Mouse (Mus musculus) midbrain, embryonic 12.5 days (tissue): ENCODE measurements around the gene Atp1a4. TPM values are rescaled to one million over a fixed set of nuclear protein-coding genes. Genes with fewer than 3 reads are reported as not detected.

Experiments
- ATAC-seq: fragments of 200-750 bp; cut with Nextera tagmentation; 2 replicates; pipeline ENCODE4 v1.8.0; 2017; ENCODE audit warnings: low read depth, moderate TSS enrichment, moderate library complexity; ENCODE audit not compliant: low FRiP score
- H3K27ac ChIP-seq: fragments of 300-500 bp; sonication (generic); replicated peaks from 2 replicates; pipeline ENCODE4 v1.5.1; 2016; ENCODE audit warnings: mild to moderate bottlenecking
- H3K27me3 ChIP-seq: fragments of 300-500 bp; sonication (generic); 2 replicates; pipeline ENCODE4 v1.6.1; 2016; ENCODE audit warnings: mild to moderate bottlenecking
- H3K36me3 ChIP-seq: fragments of 300-500 bp; sonication (generic); 2 replicates; pipeline ENCODE4 v1.6.1; 2016
- H3K4me1 ChIP-seq: fragments of 300-500 bp; sonication (generic); 2 replicates; pipeline ENCODE4 v1.6.1; 2016
- H3K4me2 ChIP-seq: fragments of 300-500 bp; sonication (generic); replicated peaks from 2 replicates; pipeline ENCODE4 v1.6.1; 2016; ENCODE audit warnings: mild to moderate bottlenecking, moderate library complexity
- H3K4me3 ChIP-seq: fragments of 300-500 bp; sonication (generic); 2 replicates; pipeline ENCODE4 v1.5.1; 2016; ENCODE audit warnings: mild to moderate bottlenecking
- H3K9ac ChIP-seq: fragments of 300-500 bp; sonication (generic); replicated peaks from 2 replicates; pipeline ENCODE4 v1.6.1; 2016; ENCODE audit warnings: mild to moderate bottlenecking, moderate library complexity
- H3K9me3 ChIP-seq: fragments of 300-500 bp; sonication (generic); 2 replicates; pipeline ENCODE4 v1.6.1; 2016; ENCODE audit warnings: mild to moderate bottlenecking
- WGBS: fragments of 180-500 bp; shearing (Covaris S2); methylation state at CpG from one replicate; pipeline ENCODE4 v1.1.7; 2016; 5-methylcytosine and 5-hydroxymethylcytosine counted together
- polyA plus RNA-seq: library from polyadenylated mRNA; unstranded; fragments of >200 nt; fragmentation: Nextera tagmentation; extraction: Ambion mirVana; gene quantifications from 2 replicates; pipeline ENCODE4 v1.2.1, GENCODE M21; 2016

Atp1a4 gene
- polyA plus RNA-seq, 1 experiment from 2014 or later = not detected

GRCm38 (mm10) chr1:172186401-172187289, 71.6 kb downstream of the Atp1a4 start:
- Histone ChIP-seq H3K27me3 (no peaks in the 10 kb centered on the region), H3K4me3 (no peak overlapping the region), H3K36me3 (peaks cover 77% of the 10 kb centered on the region), H3K9ac (no peak overlapping the region), H3K9me3 (no peaks in the 10 kb centered on the region), H3K4me2 (no peak overlapping the region), H3K4me1 (no peaks in the 10 kb centered on the region), H3K27ac (no peak overlapping the region)
- 95% methylated on average over 10 of the region's 10 CpGs for WGBS
- peak; percentile 19; the same call in 1 of the 2 replicates for ATAC-seq

- Histone ChIP-seq H3K4me2 (no peak overlapping the region), H3K9ac (no peak overlapping the region), H3K4me3 (no peak overlapping the region), H3K4me1 (no peaks in the 10 kb centered on the region), H3K27ac (no peak overlapping the region), H3K9me3 (no peaks in the 10 kb centered on the region), H3K36me3 (peaks cover 74% of the 10 kb centered on the region), H3K27me3 (no peaks in the 10 kb centered on the region)
- no peak for ATAC-seq
Observed at GRCm38 (mm10) chr1:172183915-172184314, 74.3 kb downstream of the Atp1a4 start.

GRCm38 (mm10) chr1:172183056-172183455, 75.2 kb downstream of the Atp1a4 start:
- H3K27ac ChIP-seq = no peak overlapping the region

GRCm38 (mm10) chr1:172181777-172182176, 76.4 kb downstream of the Atp1a4 start:
- Histone ChIP-seq H3K27ac (no peak overlapping the region), H3K9me3 (no peaks in the 10 kb centered on the region), H3K9ac (no peak overlapping the region), H3K36me3 (peaks cover 69% of the 10 kb centered on the region), H3K27me3 (no peaks in the 10 kb centered on the region), H3K4me1 (no peaks in the 10 kb centered on the region), H3K4me3 (no peak overlapping the region), H3K4me2 (no peak overlapping the region)
- WGBS = 96% methylated on average over 3 of the region's 3 CpGs
- ATAC-seq = no peak

More at GRCm38 (mm10) chr1:172183056-172183455, 75.2 kb downstream of the Atp1a4 start:
- H3K4me1 ChIP-seq = no peaks in the 10 kb centered on the region
- H3K4me3 ChIP-seq = no peak overlapping the region
- WGBS = 98% methylated on average over 6 of the region's 6 CpGs
- ATAC-seq = no peak
- H3K27me3 ChIP-seq = no peaks in the 10 kb centered on the region
- no peak overlapping the region for H3K9ac ChIP-seq
- H3K4me2 ChIP-seq = no peak overlapping the region
- H3K9me3 ChIP-seq = no peaks in the 10 kb centered on the region
- peaks cover 74% of the 10 kb centered on the region for H3K36me3 ChIP-seq

GRCm38 (mm10) chr1:172180881-172181280, 77.3 kb downstream of the Atp1a4 start:
- Histone ChIP-seq H3K27ac (no peak overlapping the region), H3K4me3 (no peak overlapping the region), H3K9ac (no peak overlapping the region), H3K36me3 (peaks cover 65% of the 10 kb centered on the region), H3K4me2 (no peak overlapping the region), H3K4me1 (no peaks in the 10 kb centered on the region), H3K9me3 (no peaks in the 10 kb centered on the region), H3K27me3 (no peaks in the 10 kb centered on the region)
- no peak for ATAC-seq
- 83% methylated on average over 4 of the region's 4 CpGs for WGBS

DNA sequence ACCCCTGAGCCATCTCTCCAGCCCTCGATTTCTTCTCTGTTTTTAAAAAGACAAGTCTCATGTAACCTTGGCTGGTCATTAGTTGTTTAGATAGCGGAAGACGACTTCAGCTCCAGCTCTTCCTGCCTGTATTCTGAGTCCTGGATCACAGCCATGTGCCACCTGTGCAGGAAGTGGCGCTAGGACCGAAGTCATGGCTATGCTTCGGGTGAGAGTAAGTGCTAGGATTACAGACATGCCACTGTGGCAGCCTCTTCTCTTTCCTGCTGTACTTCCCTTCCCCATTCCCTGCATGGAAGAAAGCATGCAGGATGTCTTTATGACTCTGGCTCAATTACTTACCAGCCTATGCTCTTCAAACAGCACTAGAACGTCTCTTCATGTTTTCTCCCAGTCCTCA, 79.1 kb downstream of the Atp1a4 start:
- H3K9ac ChIP-seq = no peak overlapping the region
- H3K27ac ChIP-seq = no peak overlapping the region
- H3K4me2 ChIP-seq = no peak overlapping the region
- no peak for ATAC-seq
- H3K9me3 ChIP-seq = no peaks in the 10 kb centered on the region
- peaks cover 70% of the 10 kb centered on the region for H3K36me3 ChIP-seq
- no peaks in the 10 kb centered on the region for H3K27me3 ChIP-seq
- H3K4me1 ChIP-seq = no peaks in the 10 kb centered on the region
- 78% methylated on average over 7 of the region's 7 CpGs for WGBS
- H3K4me3 ChIP-seq = no peak overlapping the region

- H3K4me1 ChIP-seq = no peaks in the 10 kb centered on the region
- 91% methylated on average over 7 of the region's 7 CpGs for WGBS
- H3K36me3 ChIP-seq = peaks cover 79% of the 10 kb centered on the region
- no peak for ATAC-seq
- no peaks in the 10 kb centered on the region for H3K27me3 ChIP-seq
- H3K27ac ChIP-seq = no peak overlapping the region
- H3K9me3 ChIP-seq = no peaks in the 10 kb centered on the region
- H3K9ac ChIP-seq = no peak overlapping the region
- H3K4me2 ChIP-seq = no peak overlapping the region
- no peak overlapping the region for H3K4me3 ChIP-seq
Observed at GRCm38 (mm10) chr1:172177791-172178190, 80.4 kb downstream of the Atp1a4 start.

Other genes starting within 250 kb of the Atp1a4 start
- 56.9 and 60.9 TPM in 2 replicates for gene Vangl2, start 230.0 kb downstream of the Atp1a4 start, polyA plus RNA-seq
- 11.1 and 11.5 TPM in 2 replicates for gene Nhlh1, start 200.8 kb downstream of the Atp1a4 start, polyA plus RNA-seq
- 219 and 220 TPM in 2 replicates for gene Copa, start 175.9 kb downstream of the Atp1a4 start, polyA plus RNA-seq
- gene Ncstn, start 175.6 kb downstream of the Atp1a4 start, polyA plus RNA-seq = 123 and 128 TPM in 2 replicates
- gene Pex19, start 131.7 kb downstream of the Atp1a4 start, polyA plus RNA-seq = 168 and 185 TPM in 2 replicates
- 130 and 133 TPM in 2 replicates for gene Dcaf8, start 110.3 kb downstream of the Atp1a4 start, polyA plus RNA-seq
- 350 and 356 TPM in 2 replicates for gene Pea15a, start 51.6 kb downstream of the Atp1a4 start, polyA plus RNA-seq
- 1.9 and 2.1 TPM in 2 replicates for gene Casq1, start 38.5 kb downstream of the Atp1a4 start, polyA plus RNA-seq
- gene Igsf8, start 3.2 kb upstream of the Atp1a4 start, polyA plus RNA-seq = 103 and 106 TPM in 2 replicates
- gene Atp1a2, start 39.6 kb upstream of the Atp1a4 start, polyA plus RNA-seq = 12.8 and 13.2 TPM in 2 replicates
- 1.7 and 2.7 TPM in 2 replicates for gene Kcnj9, start 70.9 kb upstream of the Atp1a4 start, polyA plus RNA-seq
- 0.64 and 0.85 TPM in 2 replicates for gene Kcnj10, start 82.8 kb upstream of the Atp1a4 start, polyA plus RNA-seq
- gene Pigm, start 118.1 kb upstream of the Atp1a4 start, polyA plus RNA-seq = 10.7 and 11.4 TPM in 2 replicates
- gene Slamf9, start 216.9 kb upstream of the Atp1a4 start, polyA plus RNA-seq = 0.18 TPM in 1 of 2 replicates, not detected in the other
- gene Igsf9, start 223.4 kb upstream of the Atp1a4 start, polyA plus RNA-seq = 86.1 and 99.3 TPM in 2 replicates
- 37.0 and 45.9 TPM in 2 replicates for gene Tagln2, start 241.6 kb upstream of the Atp1a4 start, polyA plus RNA-seq